Mouse (Mus musculus) gastrocnemius, postnatal 4 days (tissue): ENCODE data around the gene Ccnl1. TPM values are rescaled to one million over a fixed set of nuclear protein-coding genes. Genes with fewer than 3 reads are reported as not detected.

ENCODE experiments used
- DNase-seq, 2 experiments: peaks; one replicate each; pipeline ENCODE4 v3.0.0; 2021 to 2022; ENCODE audit warnings: low spot score in 2 of 2, mixed read lengths in 2 of 2
- total RNA-seq, 2 experiments: library from RNA; stranded (reverse); gene quantifications; 2 replicates each; pipeline ENCODE4 v1.2.3; 2021

Ccnl1 gene
- total RNA-seq, 2 experiments from 2014 or later, result 35.7 to 54.3 TPM

- DNase-seq, result no peak
Observed at GRCm38 (mm10) chr3:65928614-65929272, 29.3 kb downstream of the Ccnl1 start.

DNA sequence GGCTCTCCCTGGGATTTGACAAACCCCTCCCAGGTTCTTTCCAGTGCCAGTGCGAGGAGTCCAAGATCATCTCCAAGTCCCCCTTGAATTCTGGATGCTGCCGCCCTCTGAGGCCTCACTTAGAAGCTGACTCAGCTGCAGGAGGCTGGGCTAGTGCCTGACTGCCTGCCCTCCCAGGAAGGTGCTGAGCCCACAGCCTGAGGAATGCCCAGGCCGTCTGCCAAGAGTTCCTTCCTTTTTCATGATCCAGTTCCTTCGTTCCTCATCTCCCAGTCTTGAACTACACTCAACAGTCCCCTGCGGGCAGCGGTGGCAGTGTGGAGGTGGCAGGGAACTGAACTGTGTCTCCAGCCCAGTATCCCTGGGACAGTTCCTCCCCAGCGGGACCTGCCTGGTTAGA is 30.4 kb downstream of the Ccnl1 start:
- peak in 1 of 2 experiments; percentile 72 for DNase-seq

DNA sequence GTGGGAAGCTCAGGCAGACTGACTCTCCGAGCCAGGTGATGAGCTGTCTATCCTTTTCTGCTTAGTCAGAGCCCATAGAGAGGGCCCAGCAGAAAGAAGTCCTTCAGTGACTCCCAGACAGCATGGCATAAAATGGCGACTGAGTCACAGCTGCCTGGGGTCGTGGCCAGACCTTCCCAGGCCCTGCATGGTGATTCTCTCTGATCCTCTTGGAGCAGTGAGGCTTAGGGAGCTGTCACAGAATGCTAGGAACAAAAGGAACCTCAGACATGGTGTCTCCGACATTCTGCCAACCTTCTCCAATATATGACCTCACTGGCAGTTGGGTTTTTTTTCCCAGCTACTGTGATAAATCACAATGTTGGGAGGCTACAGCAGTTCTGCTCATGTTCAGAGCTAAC is 30.9 kb downstream of the Ccnl1 start:
- no peak for DNase-seq

DNA sequence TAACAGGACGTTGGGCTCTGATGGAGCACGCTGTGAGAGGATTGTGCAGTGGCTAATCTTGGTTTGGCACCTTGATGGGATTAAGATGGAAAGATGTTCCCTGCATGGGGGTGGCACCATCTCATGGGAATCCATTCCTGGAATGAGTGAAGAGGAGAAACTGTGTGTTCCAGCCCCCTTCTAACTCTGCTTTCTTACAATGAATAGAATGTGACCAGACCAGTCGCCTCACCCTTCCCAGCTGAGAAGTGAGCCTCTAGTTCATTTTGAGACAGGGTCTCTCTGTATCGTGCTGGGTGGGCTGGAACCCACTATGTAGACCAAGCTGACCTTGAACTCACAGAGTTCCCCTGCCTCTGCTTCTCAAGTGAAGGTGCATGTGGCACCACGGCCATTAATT is 31.6 kb downstream of the Ccnl1 start:
- DNase-seq, result no peak

- no peak for DNase-seq
Observed at GRCm38 (mm10) chr3:65925058-65925740, 32.9 kb downstream of the Ccnl1 start.

- DNase-seq, result no peak
Observed at GRCm38 (mm10) chr3:65922420-65922819, 35.6 kb downstream of the Ccnl1 start.

DNA sequence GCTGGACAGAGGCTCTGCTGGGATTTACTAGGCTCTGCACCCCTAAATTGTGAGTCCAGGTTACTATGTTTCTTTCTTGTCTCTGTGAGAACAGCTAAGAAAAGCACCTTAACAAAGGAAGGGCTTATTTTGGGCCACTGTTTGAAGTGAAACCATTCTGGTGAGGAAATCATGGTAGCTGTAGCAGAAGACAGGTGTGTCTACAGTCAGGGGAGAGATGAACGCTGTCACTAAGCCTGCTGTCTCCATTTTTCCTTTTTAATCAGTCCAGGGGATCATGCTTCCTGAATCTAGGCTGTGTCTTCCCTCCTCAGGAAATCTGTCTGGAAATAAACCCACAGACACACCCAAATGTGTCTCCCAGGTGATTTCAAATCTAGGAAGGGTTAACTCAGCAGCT is 36.4 kb downstream of the Ccnl1 start:
- no peak for DNase-seq

DNA sequence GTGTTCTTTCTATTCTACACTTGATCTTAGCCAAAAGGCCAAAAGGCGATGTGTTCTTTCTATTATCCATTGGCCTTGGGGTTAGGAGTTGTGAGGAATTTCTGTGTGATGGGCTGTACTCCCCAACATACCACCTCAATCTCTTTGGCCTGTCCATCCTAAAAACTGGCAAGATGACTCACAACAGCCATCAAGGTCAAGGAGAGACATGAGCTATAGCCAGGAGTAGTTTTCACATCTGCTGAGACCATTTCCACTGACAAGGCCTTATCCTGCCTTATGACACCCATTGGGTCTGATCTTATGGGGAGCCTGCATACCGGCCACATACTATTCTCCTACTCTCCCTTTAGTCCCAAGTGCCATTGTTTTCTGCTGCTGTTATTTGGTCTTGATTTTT is 39.0 kb downstream of the Ccnl1 start:
- DNase-seq, result no peak

- peak in 1 of 2 experiments; percentile 32 for DNase-seq
Observed at GRCm38 (mm10) chr3:65912928-65913327, 45.1 kb downstream of the Ccnl1 start.

- no peak for DNase-seq
Observed at GRCm38 (mm10) chr3:65912217-65912616, 45.8 kb downstream of the Ccnl1 start.

DNA sequence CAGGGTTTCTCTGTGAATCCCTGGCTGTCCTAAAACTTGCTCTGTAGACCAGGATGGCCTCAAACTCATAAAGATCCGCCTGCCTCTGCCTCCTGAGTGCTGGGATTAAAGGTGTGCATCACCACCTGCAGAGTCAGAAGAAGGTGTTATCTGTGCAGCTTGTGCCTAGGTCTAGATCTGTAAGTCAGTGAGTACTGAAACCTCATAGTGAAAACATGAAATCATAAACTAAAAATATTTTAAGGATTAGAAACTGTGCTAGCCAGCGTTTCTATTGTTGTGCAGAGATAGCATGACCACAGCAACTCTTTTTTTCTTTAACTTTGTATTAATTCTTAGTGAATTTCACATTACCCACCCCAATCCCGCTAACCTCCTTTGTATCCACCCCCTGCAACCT is 46.8 kb downstream of the Ccnl1 start:
- no peak for DNase-seq

DNA sequence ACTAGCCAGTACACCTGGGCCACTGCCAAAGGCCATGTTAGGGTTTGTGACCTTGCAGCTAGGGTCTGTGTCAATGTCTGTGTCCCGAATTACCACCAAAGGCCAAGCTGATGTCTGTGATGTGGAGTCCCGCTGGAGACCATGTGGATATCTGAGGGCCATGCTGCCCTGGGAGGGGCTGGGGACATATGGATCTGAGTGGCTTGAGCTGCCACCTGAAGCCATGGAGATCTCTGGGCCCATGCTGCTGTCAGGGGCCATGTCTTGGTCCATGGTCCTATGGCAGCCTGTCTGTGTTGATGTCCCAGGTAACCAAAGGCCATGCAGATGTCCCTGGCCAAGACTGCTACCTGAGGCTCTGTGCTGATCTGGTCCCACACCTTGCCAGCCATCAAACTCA is 48.6 kb downstream of the Ccnl1 start:
- no peak for DNase-seq

DNA sequence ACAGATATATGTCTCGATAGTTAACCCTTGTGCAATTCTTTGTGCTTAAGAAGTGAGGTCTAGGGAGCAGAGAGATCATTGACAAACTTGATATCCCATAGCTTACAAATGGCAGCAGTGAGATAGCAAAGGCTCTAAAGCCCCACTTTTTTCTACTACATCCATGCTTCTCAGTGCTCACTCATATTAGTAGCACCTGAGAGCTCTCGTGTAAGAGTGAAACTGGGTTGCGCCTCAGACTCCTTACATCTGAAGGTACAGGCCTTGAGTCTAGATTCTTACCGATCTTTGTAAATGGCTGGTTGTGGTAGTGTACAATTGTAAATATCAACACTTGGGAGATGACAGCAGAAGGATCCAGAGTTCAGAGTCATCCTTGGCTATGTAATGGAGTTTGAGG is 50.5 kb downstream of the Ccnl1 start:
- no peak for DNase-seq

DNA sequence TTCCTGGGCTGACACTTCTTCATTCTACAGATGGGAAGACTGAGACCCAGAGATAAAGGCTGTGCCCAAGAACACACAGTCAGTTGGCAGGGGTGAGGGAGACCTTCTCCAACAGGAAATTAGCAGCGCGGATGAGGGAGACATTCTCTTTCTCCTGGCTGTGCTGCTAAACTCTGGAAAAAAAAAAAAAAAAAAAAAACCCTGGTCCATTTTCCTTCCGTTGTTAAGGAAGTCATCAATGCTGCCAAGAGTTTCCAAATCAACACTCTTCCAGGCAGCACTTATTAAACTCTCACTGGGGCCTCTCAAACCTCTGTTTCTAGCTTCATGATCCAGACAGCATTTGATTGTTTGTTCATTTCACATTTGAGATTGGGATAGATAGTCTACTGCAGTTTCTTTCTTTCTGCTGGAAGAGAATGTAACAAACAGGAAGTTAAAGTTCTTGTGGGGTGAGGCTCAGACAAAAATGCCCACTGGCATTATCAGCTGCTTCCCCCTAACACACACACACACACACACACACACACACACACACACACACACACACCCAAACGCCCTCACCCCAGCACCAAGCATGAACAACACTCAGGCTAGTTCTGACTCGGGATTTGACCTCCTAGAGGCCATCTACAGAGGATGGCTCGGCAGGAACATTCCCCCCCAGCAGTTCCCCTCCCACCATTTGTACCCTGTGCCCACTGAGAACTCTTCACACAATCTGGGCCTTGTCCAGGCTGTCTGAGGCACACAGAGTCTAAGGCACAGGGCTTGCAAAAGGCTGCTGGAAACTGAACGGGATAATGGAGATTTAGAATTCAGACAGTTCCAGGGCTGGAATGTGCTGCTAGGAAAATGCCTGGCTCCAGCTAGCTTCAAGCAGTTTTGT is 52.5 kb downstream of the Ccnl1 start:
- no peak for DNase-seq

- DNase-seq, result no peak
Observed at GRCm38 (mm10) chr3:65904711-65905110, 53.3 kb downstream of the Ccnl1 start.

- DNase-seq, result no peak
Observed at GRCm38 (mm10) chr3:65904106-65904505, 53.9 kb downstream of the Ccnl1 start.

DNA sequence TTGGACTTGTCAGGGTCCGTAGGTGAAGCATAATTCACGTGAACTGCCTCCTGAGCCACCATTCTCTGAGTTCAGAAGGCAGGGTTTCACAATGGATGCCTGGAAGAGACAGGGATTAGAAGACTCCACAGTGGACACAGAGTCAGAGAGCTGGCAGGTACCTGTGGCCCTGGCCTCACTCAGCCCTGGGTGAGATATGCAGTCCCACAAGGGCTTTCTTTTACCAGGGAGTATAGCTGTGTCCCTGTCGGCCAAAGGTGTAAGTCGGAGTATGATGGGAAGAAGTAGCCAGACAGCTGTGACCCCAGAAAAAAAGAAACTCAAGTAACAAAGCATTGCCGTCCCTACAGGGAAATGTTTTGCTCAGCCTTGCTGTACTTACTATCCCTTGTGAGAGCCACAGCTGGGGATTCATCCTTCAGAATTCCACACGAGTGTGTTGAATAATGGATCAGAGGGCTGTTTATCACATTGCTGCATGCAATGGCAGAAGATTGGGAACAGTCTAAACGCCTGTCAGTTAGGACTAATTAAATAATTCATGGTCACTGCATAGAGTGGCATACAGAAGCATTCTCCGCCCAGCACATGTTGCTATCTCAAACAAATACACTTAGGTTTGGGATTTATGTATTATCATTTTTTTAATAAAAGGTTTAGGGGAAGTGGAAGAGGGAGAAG is 59.3 kb downstream of the Ccnl1 start:
- DNase-seq, result no peak

- no peak for DNase-seq
Observed at GRCm38 (mm10) chr3:65897233-65897993, 60.6 kb downstream of the Ccnl1 start.
